Mouse (Mus musculus): ENCODE measurements at regions not wholly inside any gene's neighbourhood (a gene's known extent, or its start where the extent isn't known, plus 50 kb on each side); places are given as distances from the start of the nearest gene placed in this dataset.

DNA sequence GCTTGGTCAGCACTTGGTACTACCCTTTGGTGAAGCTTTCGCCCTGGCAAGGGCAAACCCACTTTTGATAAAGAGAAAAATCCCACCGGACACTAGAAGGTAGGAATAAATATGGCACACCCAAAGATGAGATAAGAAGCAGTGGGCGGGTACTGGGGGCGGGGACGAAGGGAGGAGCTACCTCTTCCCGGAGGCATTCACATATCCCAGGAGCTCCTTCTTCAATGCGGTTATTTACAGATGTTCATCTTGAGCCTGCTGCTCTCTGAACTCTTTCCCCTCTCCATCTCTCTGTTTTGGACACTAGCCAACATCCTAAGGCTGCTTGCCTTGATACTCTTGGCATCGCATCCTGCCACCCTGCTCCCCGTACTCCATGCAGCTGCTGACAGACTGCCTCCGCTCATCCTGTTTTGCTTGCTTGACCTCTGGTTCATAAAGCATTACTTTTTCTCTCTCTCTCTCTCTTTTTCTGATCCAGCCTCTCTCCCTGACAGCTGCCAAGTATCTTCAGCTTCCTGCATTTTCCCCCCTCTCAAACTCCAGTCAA, 104.2 kb upstream of the Mon1b start:
- TF ChIP-seq ZKSCAN1 (IDR thresholded peaks at IDR 0.05; ENCODE audit: low read depth, low read length) (no peak), CTCF (IDR thresholded peaks at IDR 0.05 in 2 of 3, conservative IDR thresholded peaks at IDR 0.05 in 1 of 3; ENCODE audit: control insufficient read depth in 1 of 3, insufficient read depth in 1 of 3, low read depth in 2 of 3, low read length in 3 of 3, poor library complexity in 1 of 3, severe bottlenecking in 1 of 3) (no peak), UBTF (IDR thresholded peaks at IDR 0.05; ENCODE audit: borderline replicate concordance, insufficient read depth, low read depth, low read length) (no peak), EP300 (IDR thresholded peaks at IDR 0.05; ENCODE audit: low read depth in 1 of 2, low read length in 2 of 2) (no peak), HCFC1 (IDR thresholded peaks at IDR 0.05; ENCODE audit: low read depth, low read length) (no peak), POLR2A (IDR thresholded peaks at IDR 0.05; ENCODE audit: control insufficient read depth in 1 of 2, insufficient read depth in 1 of 2, low read depth in 1 of 2, low read length in 2 of 2, poor library complexity in 1 of 2) (no peak), KAT2A (conservative IDR thresholded peaks at IDR 0.05; ENCODE audit: low read depth, low read length) (no peak), GABPA (IDR thresholded peaks at IDR 0.05; ENCODE audit: low read depth, low read length) (no peak), MXI1 (IDR thresholded peaks at IDR 0.05; ENCODE audit: low read depth, low read length) (no peak), JUND (IDR thresholded peaks at IDR 0.05; ENCODE audit: low read depth, low read length) (no peak), POLR2AphosphoS2 (IDR thresholded peaks at IDR 0.05; ENCODE audit: low read length) (no peak)
